Mouse (Mus musculus): ENCODE measurements around the gene Ttc28. TPM values are rescaled to one million over a fixed set of nuclear protein-coding genes. Genes with fewer than 3 reads are reported as not detected.

Gene Ttc28
- polyA plus RNA-seq, 1 experiment: 3.4 TPM

DNA sequence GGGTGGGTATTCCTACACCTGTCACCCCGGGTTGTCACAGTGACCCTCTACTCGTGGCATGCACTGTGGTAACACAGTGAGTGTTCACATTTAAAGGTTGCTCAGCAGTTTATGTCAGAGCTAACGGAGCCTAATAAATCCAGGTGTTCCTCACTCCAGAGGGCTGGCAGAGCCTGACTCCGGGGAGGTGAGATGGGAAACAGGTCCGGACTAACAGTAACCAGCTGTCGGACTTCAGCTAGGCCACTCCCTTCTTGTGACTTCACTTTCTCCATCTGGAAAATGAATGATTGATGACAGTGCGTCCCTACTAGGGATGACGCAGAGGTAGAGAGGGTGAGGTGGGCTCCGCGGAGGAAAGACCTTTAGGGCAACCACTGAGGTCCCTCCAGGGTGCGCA, 336.1 kb downstream of the Ttc28 start:
- Histone ChIP-seq H3K79me2 (ENCODE audit: control insufficient read depth, insufficient read depth) (no peaks in the 10 kb centered on the region), H3K27me3 (ENCODE audit: control insufficient read depth, insufficient read depth, insufficient read length) (no peaks in the 10 kb centered on the region), H3K79me3 (ENCODE audit: low read depth) (no peaks in the 10 kb centered on the region), H3K36me3 (ENCODE audit: control insufficient read depth, insufficient read depth) (no peaks in the 10 kb centered on the region), H3ac (ENCODE audit: control insufficient read depth, insufficient read length, low read depth) (no peak overlapping the region), H3K4me3 (ENCODE audit: insufficient read depth, poor library complexity, severe bottlenecking) (no peak overlapping the region)
- TF ChIP-seq MYOD1 (IDR thresholded peaks at IDR 0.05; ENCODE audit: control insufficient read depth, insufficient read length, low read depth) (no peak), MYOG (IDR thresholded peaks at IDR 0.05; ENCODE audit: control insufficient read depth, extremely low read depth, insufficient read length) (no peak), CTCF (IDR thresholded peaks at IDR 0.05; ENCODE audit: control insufficient read depth, insufficient read depth, insufficient read length) (no peak), MAX (IDR thresholded peaks at IDR 0.05) (no peak), USF1 (IDR thresholded peaks at IDR 0.05; ENCODE audit: low read depth) (no peak), CEBPB (IDR thresholded peaks at IDR 0.05; ENCODE audit: low read depth) (no peak), FOSL1 (IDR thresholded peaks at IDR 0.05; ENCODE audit: insufficient read depth, low read length, poor library complexity, severe bottlenecking) (no peak)

DNA sequence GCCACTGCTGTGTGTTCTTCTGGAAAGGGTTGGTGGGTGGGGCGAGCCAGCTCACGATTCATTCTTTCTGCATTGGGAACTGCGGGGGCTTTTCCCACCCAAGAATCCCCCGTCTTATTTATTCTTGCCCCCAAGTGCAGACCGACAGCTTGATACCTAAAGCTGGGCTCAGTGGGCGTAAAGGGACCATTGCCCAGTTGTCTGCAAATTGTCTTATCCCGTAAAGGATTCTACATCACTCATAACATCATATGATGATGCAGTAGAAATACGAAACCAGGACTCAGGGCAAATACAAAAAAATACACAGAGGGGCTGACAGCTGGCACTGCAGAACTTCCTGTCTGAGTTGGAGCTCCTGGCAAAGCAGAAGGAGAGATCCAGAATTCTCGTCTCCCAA, 336.6 kb downstream of the Ttc28 start:
- Histone ChIP-seq H3K27me3 (ENCODE audit: control insufficient read depth, insufficient read depth, insufficient read length) (no peaks in the 10 kb centered on the region), H3K79me2 (ENCODE audit: control insufficient read depth, insufficient read depth) (no peaks in the 10 kb centered on the region), H3K36me3 (ENCODE audit: control insufficient read depth, insufficient read depth) (no peaks in the 10 kb centered on the region), H3ac (ENCODE audit: control insufficient read depth, insufficient read length, low read depth) (no peak overlapping the region), H3K4me3 (ENCODE audit: insufficient read depth, poor library complexity, severe bottlenecking) (no peak overlapping the region), H3K79me3 (ENCODE audit: low read depth) (no peaks in the 10 kb centered on the region)
- TF ChIP-seq CEBPB (IDR thresholded peaks at IDR 0.05; ENCODE audit: low read depth) (no peak), MYOD1 (IDR thresholded peaks at IDR 0.05; ENCODE audit: control insufficient read depth, insufficient read length, low read depth) (no peak), FOSL1 (IDR thresholded peaks at IDR 0.05; ENCODE audit: insufficient read depth, low read length, poor library complexity, severe bottlenecking) (no peak), MYOG (IDR thresholded peaks at IDR 0.05; ENCODE audit: control insufficient read depth, extremely low read depth, insufficient read length) (no peak), USF1 (IDR thresholded peaks at IDR 0.05; ENCODE audit: low read depth) (no peak), CTCF (IDR thresholded peaks at IDR 0.05; ENCODE audit: control insufficient read depth, insufficient read depth, insufficient read length) (no peak), MAX (IDR thresholded peaks at IDR 0.05) (no peak)

DNA sequence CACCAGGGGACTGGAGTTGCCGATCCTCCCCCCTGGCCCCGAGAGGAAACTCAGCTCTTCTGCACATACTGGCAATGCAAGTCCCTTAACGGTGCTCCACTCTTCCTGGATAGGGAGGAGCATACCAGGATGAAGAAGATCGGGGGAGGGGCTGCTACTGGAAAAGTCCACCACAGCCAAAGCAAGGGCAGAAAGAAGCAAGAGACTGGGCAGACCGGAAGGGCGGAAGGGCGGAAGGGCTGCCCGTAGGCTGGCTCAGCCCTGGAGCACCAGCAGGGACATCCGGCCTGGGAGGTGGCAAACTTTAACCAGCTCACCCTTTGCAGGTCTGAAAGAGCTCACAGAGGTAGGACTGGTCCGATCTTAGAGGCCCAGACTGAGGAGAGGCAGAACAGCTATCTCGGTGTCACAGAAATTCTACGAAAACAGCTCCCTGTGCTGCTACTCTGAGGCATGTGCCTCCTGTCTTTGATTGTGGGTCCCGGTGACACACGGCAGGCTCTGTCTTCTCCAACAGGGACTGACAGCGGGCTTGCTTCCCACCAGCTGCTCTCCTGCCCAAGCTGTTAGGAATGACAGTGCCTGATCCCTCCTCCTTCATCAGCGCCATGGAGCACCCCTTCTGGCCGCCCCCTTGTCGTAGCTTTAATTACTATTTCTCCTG, 338.0 kb downstream of the Ttc28 start:
- H3K4me3 ChIP-seq (ENCODE audit: insufficient read depth, poor library complexity, severe bottlenecking): no peak overlapping the region
- TF ChIP-seq MYOG (IDR thresholded peaks at IDR 0.05; ENCODE audit: control insufficient read depth, extremely low read depth, insufficient read length) (no peak), MYOD1 (IDR thresholded peaks at IDR 0.05; ENCODE audit: control insufficient read depth, insufficient read length, low read depth) (no peak), CEBPB (IDR thresholded peaks at IDR 0.05; ENCODE audit: low read depth) (no peak), CTCF (IDR thresholded peaks at IDR 0.05; ENCODE audit: control insufficient read depth, insufficient read depth, insufficient read length) (no peak), USF1 (IDR thresholded peaks at IDR 0.05; ENCODE audit: low read depth) (no peak), MAX (IDR thresholded peaks at IDR 0.05) (no peak), FOSL1 (IDR thresholded peaks at IDR 0.05; ENCODE audit: insufficient read depth, low read length, poor library complexity, severe bottlenecking) (no peak)

DNA sequence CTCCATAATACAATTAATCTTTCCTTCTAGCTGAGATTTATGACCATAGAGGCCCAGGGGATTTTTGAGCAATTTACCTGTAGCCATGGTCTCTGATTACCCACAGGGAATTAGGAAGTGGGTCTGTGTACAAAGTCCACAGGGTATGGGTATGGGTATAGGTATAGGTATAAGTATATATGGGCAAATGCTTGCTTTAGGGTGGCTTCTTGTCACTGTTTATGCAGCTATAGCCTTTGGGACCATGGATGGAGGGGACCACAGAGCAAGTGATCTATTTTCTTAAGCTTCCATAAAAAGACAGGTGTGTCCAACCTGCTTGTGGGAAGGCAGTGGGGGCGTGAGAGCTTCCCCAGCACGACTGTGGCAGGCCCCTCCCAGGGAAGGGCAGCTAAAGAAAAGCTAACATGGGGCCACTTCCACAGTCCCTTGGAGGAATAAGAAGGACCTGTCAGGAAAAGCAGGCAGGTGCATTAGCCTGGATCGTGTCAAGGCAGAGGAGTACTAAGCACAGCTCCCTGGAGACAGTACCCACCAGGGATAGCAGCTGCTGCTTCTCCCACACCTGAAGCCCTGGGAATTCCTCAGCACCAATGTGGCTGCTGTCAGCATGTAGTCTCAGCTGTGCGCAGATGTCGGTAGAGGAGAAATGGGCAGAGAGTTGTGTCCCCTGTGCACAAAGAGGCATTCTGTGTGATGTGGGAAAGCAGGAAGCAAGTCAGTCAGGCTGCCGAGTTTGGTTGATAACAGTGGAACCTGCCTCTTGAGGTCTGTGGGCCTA, 338.7 kb downstream of the Ttc28 start:
- no peak overlapping the region for H3K4me3 ChIP-seq (ENCODE audit: insufficient read depth, poor library complexity, severe bottlenecking)
- H3K27me3 ChIP-seq (ENCODE audit: control insufficient read depth, insufficient read depth, insufficient read length): no peaks in the 10 kb centered on the region
- H3K79me3 ChIP-seq (ENCODE audit: low read depth): no peaks in the 10 kb centered on the region
- H3ac ChIP-seq (ENCODE audit: control insufficient read depth, insufficient read length, low read depth): no peak overlapping the region
- H3K79me2 ChIP-seq (ENCODE audit: control insufficient read depth, insufficient read depth): no peaks in the 10 kb centered on the region
- TF ChIP-seq FOSL1 (IDR thresholded peaks at IDR 0.05; ENCODE audit: insufficient read depth, low read length, poor library complexity, severe bottlenecking) (no peak), MYOG (IDR thresholded peaks at IDR 0.05; ENCODE audit: control insufficient read depth, extremely low read depth, insufficient read length) (no peak), CEBPB (IDR thresholded peaks at IDR 0.05; ENCODE audit: low read depth) (no peak), MYOD1 (IDR thresholded peaks at IDR 0.05; ENCODE audit: control insufficient read depth, insufficient read length, low read depth) (no peak), MAX (IDR thresholded peaks at IDR 0.05) (no peak), USF1 (IDR thresholded peaks at IDR 0.05; ENCODE audit: low read depth) (no peak), CTCF (IDR thresholded peaks at IDR 0.05; ENCODE audit: control insufficient read depth, insufficient read depth, insufficient read length) (no peak)
- H3K36me3 ChIP-seq (ENCODE audit: control insufficient read depth, insufficient read depth): no peaks in the 10 kb centered on the region

More for the DNA sequence above, 338.0 kb downstream of the Ttc28 start:
- H3K79me3 ChIP-seq (ENCODE audit: low read depth): no peaks in the 10 kb centered on the region
- H3K27me3 ChIP-seq (ENCODE audit: control insufficient read depth, insufficient read depth, insufficient read length): no peaks in the 10 kb centered on the region
- no peak overlapping the region for H3ac ChIP-seq (ENCODE audit: control insufficient read depth, insufficient read length, low read depth)
- no peaks in the 10 kb centered on the region for H3K79me2 ChIP-seq (ENCODE audit: control insufficient read depth, insufficient read depth)
- no peaks in the 10 kb centered on the region for H3K36me3 ChIP-seq (ENCODE audit: control insufficient read depth, insufficient read depth)

DNA sequence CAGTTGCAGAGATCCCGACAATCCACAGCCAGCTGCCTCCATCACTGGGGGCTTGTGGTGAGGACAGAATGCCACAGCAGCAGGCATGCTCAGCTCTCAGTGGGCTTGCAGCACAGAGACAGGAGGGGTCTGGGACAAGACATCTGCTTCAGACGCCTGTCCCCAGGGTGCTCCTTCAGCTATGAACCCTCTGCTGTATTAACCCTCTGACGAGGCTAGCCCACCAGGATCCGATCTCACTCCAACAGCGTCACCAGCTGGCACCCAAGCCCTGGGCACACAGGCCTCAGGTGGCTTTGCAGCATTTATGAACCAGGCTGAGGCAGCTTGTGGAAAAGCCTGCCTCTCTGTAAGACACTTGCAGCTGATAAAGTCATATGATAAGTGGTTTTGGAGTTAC, 339.4 kb downstream of the Ttc28 start:
- Histone ChIP-seq H3ac (ENCODE audit: control insufficient read depth, insufficient read length, low read depth) (no peak overlapping the region), H3K36me3 (ENCODE audit: control insufficient read depth, insufficient read depth) (no peaks in the 10 kb centered on the region), H3K79me2 (ENCODE audit: control insufficient read depth, insufficient read depth) (no peaks in the 10 kb centered on the region), H3K4me3 (ENCODE audit: insufficient read depth, poor library complexity, severe bottlenecking) (no peak overlapping the region), H3K27me3 (ENCODE audit: control insufficient read depth, insufficient read depth, insufficient read length) (no peaks in the 10 kb centered on the region), H3K79me3 (ENCODE audit: low read depth) (no peaks in the 10 kb centered on the region)
- TF ChIP-seq CTCF (IDR thresholded peaks at IDR 0.05; ENCODE audit: control insufficient read depth, insufficient read depth, insufficient read length) (no peak), USF1 (IDR thresholded peaks at IDR 0.05; ENCODE audit: low read depth) (no peak), FOSL1 (IDR thresholded peaks at IDR 0.05; ENCODE audit: insufficient read depth, low read length, poor library complexity, severe bottlenecking) (no peak), MYOG (IDR thresholded peaks at IDR 0.05; ENCODE audit: control insufficient read depth, extremely low read depth, insufficient read length) (no peak), CEBPB (IDR thresholded peaks at IDR 0.05; ENCODE audit: low read depth) (no peak), MYOD1 (IDR thresholded peaks at IDR 0.05; ENCODE audit: control insufficient read depth, insufficient read length, low read depth) (no peak), MAX (IDR thresholded peaks at IDR 0.05) (no peak)
